Mouse (Mus musculus) CH12.LX (cell line): Measurements from ENCODE around the gene Kcnk15. TPM values are rescaled to one million over a fixed set of nuclear protein-coding genes. Genes with fewer than 3 reads are reported as not detected.

Experiments used
- DNase-seq: peaks from one replicate; pipeline ENCODE4 v3.0.0-alpha.2; 2013; ENCODE audit errors: extremely low read depth
- H3K27ac ChIP-seq: 2 replicates; pipeline ENCODE4 v1.5.1; 2012; ENCODE audit warnings: low read depth, mild to moderate bottlenecking, control low read depth, moderate library complexity; ENCODE audit not compliant: insufficient read depth
- H3K27me3 ChIP-seq: replicated peaks from 2 replicates; pipeline ENCODE3; 2012; ENCODE audit warnings: inconsistent platforms
- H3K36me3 ChIP-seq, 2 experiments: replicated peaks in 1 of 2; 2 replicates each; pipeline versions ENCODE3 to v1.6.1; 2012; ENCODE audit warnings: inconsistent platforms in 1 of 2, low read length in 1 of 2, mild to moderate bottlenecking in 1 of 2, mixed read lengths in 1 of 2, moderate library complexity in 1 of 2; ENCODE audit not compliant: control insufficient read depth in 1 of 2, insufficient read depth in 1 of 2
- H3K4me1 ChIP-seq, 2 experiments: 2 replicates each; pipeline ENCODE4 v1.6.1; 2012; ENCODE audit warnings: inconsistent platforms in 1 of 2, moderate library complexity in 1 of 2; ENCODE audit not compliant: insufficient read depth in 2 of 2, control insufficient read depth in 1 of 2
- H3K4me2 ChIP-seq: 2 replicates; pipeline ENCODE4 v1.6.1; 2012; ENCODE audit warnings: low read depth, mild to moderate bottlenecking, control low read depth; ENCODE audit not compliant: poor library complexity, insufficient read depth, severe bottlenecking
- H3K4me3 ChIP-seq, 3 experiments: fragments of 150-350 bp in 1 of 3; sonication (generic) in 1 of 3; replicated peaks in 1 of 3; 2 replicates each; pipeline versions ENCODE3 to v1.5.1; 2011 to 2012; ENCODE audit warnings: low read depth in 2 of 3, low read length in 2 of 3, mild to moderate bottlenecking in 2 of 3, moderate library complexity in 2 of 3, control low read depth in 1 of 3, improper control_type of control experiment in 1 of 3, inconsistent platforms in 1 of 3, mixed read lengths in 1 of 3; ENCODE audit not compliant: poor library complexity in 1 of 3
- H3K79me2 ChIP-seq: replicated peaks from 2 replicates; pipeline ENCODE4 v1.6.1; 2012; ENCODE audit warnings: mild to moderate bottlenecking, moderate library complexity; ENCODE audit not compliant: control insufficient read depth, poor library complexity, insufficient read depth, severe bottlenecking; ENCODE audit errors: extremely low read depth
- H3K9ac ChIP-seq: 2 replicates; pipeline ENCODE4 v1.6.1; 2012; ENCODE audit warnings: low read depth, mild to moderate bottlenecking, control low read depth, moderate library complexity; ENCODE audit not compliant: insufficient read depth
- H3K9me3 ChIP-seq: replicated peaks from 2 replicates; pipeline ENCODE3; 2012; ENCODE audit warnings: low read length, inconsistent platforms, mixed read lengths
- CHD1 ChIP-seq: IDR thresholded peaks from 2 replicates; pipeline ENCODE4 v1.6.1; 2012; ENCODE audit warnings: low read depth, low read length, improper control_type of control experiment, inconsistent platforms
- E2F4 ChIP-seq: IDR thresholded peaks from 2 replicates; pipeline ENCODE4 v1.6.1; 2011; ENCODE audit warnings: low read depth, low read length, improper control_type of control experiment; ENCODE audit not compliant: insufficient replicate concordance
- EP300 ChIP-seq: IDR thresholded peaks from 2 replicates; pipeline ENCODE4 v1.6.1; 2011; ENCODE audit warnings: low read length, improper control_type of control experiment
- HCFC1 ChIP-seq: IDR thresholded peaks from 2 replicates; pipeline ENCODE4 v1.6.1; 2012; ENCODE audit warnings: low read depth, mild to moderate bottlenecking, inconsistent platforms, low read length, improper control_type of control experiment
- MAX ChIP-seq: IDR thresholded peaks from 2 replicates; pipeline ENCODE4 v1.6.1; 2011; ENCODE audit warnings: low read length, improper control_type of control experiment
- MAZ ChIP-seq: IDR thresholded peaks from 2 replicates; pipeline ENCODE4 v1.6.1; 2012; ENCODE audit warnings: low read depth, mild to moderate bottlenecking, inconsistent platforms, low read length, improper control_type of control experiment, moderate library complexity
- MEF2A ChIP-seq: IDR thresholded peaks from 2 replicates; pipeline ENCODE4 v1.6.1; 2014; ENCODE audit warnings: low read depth, mild to moderate bottlenecking, inconsistent platforms, low read length, improper control_type of control experiment, borderline replicate concordance
- MXI1 ChIP-seq: IDR thresholded peaks from 2 replicates; pipeline ENCODE4 v1.6.1; 2011; ENCODE audit warnings: mild to moderate bottlenecking, low read depth, low read length, improper control_type of control experiment
- MYC ChIP-seq: IDR thresholded peaks from 2 replicates; pipeline ENCODE4 v1.6.1; 2011; ENCODE audit warnings: low read depth, mild to moderate bottlenecking, improper control_type of control experiment, low read length
- SIN3A ChIP-seq: IDR thresholded peaks from 2 replicates; pipeline ENCODE4 v1.6.1; 2012; ENCODE audit warnings: low read length, improper control_type of control experiment, inconsistent platforms
- SMC3 ChIP-seq: IDR thresholded peaks from 2 replicates; pipeline ENCODE4 v1.6.1; 2011; ENCODE audit warnings: low read depth, low read length, improper control_type of control experiment
- USF1 ChIP-seq: IDR thresholded peaks from 2 replicates; pipeline ENCODE4 v1.6.1; 2014; ENCODE audit warnings: low read depth, mild to moderate bottlenecking, inconsistent platforms, low read length, improper control_type of control experiment
- ZC3H11A ChIP-seq: IDR thresholded peaks from 2 replicates; pipeline ENCODE4 v1.6.1; 2012; ENCODE audit warnings: low read depth, mild to moderate bottlenecking, inconsistent platforms, low read length, improper control_type of control experiment
- ZKSCAN1 ChIP-seq: IDR thresholded peaks from 2 replicates; pipeline ENCODE4 v1.6.1; 2012; ENCODE audit warnings: low read depth, inconsistent platforms, low read length, improper control_type of control experiment, borderline replicate concordance
- dilution Hi-C: fragments of 300-500 bp; cut with MboI; formaldehyde crosslinking; loops from 2 replicates; pipeline ENCODE4 v1.14.3; 2020; ENCODE audit warnings: low sequenced_read_pairs; ENCODE audit not compliant: extremely low pct_unique_long_range_greater_than_20kb, extremely low pct_ligation_motif_present
- in situ Hi-C: fragments of 300-500 bp; cut with MboI; formaldehyde crosslinking; loops from 3 replicates; pipeline ENCODE4 v1.14.3; 2019; ENCODE audit warnings: low sequenced_read_pairs, low pct_ligation_motif_present, low pct_unique_long_range_greater_than_20kb, mixed read lengths
- polyA plus RNA-seq: library from polyadenylated mRNA; unstranded; fragments of >175 nt; gene quantifications from 2 replicates; pipeline ENCODE4 v1.2.1, GENCODE M21; 2012; ENCODE audit warnings: low read depth; ENCODE audit not compliant: insufficient read length
- total RNA-seq, 2 experiments: library from RNA; depleted of rRNA; stranded (reverse); fragments of 300-350 nt in 1 of 2; fragments of >200 nt in 1 of 2; gene quantifications; 2 replicates each; pipeline ENCODE4 v1.2.3; 2012 to 2014

Gene Kcnk15
- total and polyA plus RNA-seq, 3 experiments, result not detected

DNA sequence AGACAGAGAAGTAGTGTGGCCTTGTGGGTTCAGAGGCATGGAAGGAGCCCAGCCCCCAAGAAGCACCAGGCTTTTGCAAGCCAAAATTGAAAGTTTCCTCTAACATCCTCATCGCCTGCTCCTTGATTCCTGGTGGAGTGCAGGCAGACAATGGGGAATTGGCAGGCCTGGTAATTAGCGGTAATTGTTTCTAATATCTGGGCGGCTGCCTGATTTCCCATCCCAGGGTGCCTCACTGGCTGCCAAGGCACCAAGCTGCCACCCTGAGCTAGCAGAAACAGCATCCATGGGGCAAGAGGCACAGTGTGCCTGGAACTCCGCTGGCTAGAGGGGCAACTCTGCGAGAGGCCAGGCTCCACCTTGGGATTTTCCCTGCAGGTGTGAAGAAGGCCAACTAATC lies 16.3 kb downstream of the Kcnk15 start:
- no peak for DNase-seq
- Histone ChIP-seq H3K27ac (no peak overlapping the region), H3K79me2 (no peaks in the 10 kb centered on the region), H3K4me2 (no peak overlapping the region), H3K4me3 (no peak overlapping the region), H3K9me3 (no peaks in the 10 kb centered on the region), H3K9ac (no peak overlapping the region), H3K27me3 (peaks cover 92% of the 10 kb centered on the region), H3K4me1 (0 out of 4 replicates have a peak, but pooled peaks cover 0 to 2% of the 10 kb centered on the region in 2 experiments), H3K36me3 (no peaks in the 10 kb centered on the region)
- in situ Hi-C loops (loop anchor here (25.0 kb wide), 1 partner anchor 93 kb away; no protein-coding TSS in a partner anchor), dilution Hi-C loops (no loop called here)
- TF ChIP-seq SIN3A, result no peak

DNA sequence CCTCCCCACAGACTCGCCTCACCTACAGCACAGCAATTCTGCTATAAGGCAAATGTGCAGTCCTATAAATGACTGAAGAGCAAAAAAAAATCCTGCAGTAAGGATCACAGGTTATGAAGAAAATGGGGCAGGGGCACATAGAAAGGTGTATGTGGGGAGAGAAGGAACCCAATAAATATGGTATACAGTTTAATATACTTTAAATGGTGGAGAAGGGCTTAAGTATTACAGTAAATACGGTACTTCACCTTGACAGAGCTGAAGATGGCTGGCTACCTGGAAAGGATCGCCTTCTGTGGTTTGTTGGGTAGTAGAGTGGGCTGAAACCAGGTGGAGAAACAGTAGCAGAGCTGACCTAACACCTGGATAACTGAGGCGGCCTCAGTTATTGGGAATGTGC lies 17.8 kb downstream of the Kcnk15 start:
- dilution Hi-C loops, result no loop called here
- no peak overlapping the region for H3K27ac ChIP-seq
- in situ Hi-C loops, result loop anchor here (25.0 kb wide), 1 partner anchor 91 kb away; no protein-coding TSS in a partner anchor
- TF ChIP-seq MXI1, result peak; percentile 61; the same call in 1 of the 2 replicates
- TF ChIP-seq SMC3, result no peak
- no peak overlapping the region for H3K4me3 ChIP-seq
- H3K79me2 ChIP-seq, result no peaks in the 10 kb centered on the region
- no peak overlapping the region for H3K4me2 ChIP-seq
- H3K36me3 ChIP-seq, result no peaks in the 10 kb centered on the region
- H3K9me3 ChIP-seq, result no peaks in the 10 kb centered on the region
- H3K27me3 ChIP-seq, result peaks cover 92% of the 10 kb centered on the region
- no peak for DNase-seq
- no peak overlapping the region for H3K9ac ChIP-seq
- 0 out of 4 replicates have a peak, but pooled peaks cover 0 to 2% of the 10 kb centered on the region in 2 experiments for H3K4me1 ChIP-seq

DNA sequence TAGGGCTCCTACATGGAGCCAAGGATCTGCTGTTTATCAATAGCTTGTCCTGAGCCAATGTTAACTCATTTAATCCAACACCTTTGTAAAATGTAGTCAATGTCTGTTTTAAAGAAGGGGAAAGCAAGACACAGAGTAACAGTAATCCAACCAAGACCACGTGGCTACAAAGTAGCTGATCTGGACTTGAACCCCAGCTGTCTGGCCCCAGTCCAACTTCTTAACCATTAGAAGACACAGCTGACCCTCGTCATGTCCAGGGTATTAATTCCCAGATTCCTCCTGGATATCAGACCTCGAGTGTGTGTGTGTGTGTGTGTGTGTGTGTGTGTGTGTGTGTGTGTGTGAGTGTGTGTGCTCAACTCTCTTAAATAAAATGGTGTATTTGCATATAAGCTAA lies 18.5 kb downstream of the Kcnk15 start:
- dilution Hi-C loops, result no loop called here

More for the DNA sequence above, 18.5 kb downstream of the Kcnk15 start:
- in situ Hi-C loops, result loop anchor here (25.0 kb wide), 1 partner anchor 90 kb away; no protein-coding TSS in a partner anchor
- H3K27ac ChIP-seq, result no peak overlapping the region
- H3K9me3 ChIP-seq, result no peaks in the 10 kb centered on the region
- no peak for DNase-seq
- no peak overlapping the region for H3K9ac ChIP-seq
- 0 out of 4 replicates have a peak, but pooled peaks cover 0 to 2% of the 10 kb centered on the region in 2 experiments for H3K4me1 ChIP-seq
- no peaks in the 10 kb centered on the region for H3K36me3 ChIP-seq
- H3K4me2 ChIP-seq, result no peak overlapping the region
- TF ChIP-seq CHD1, result no peak
- no peak for TF ChIP-seq E2F4
- no peak for TF ChIP-seq HCFC1
- no peak for TF ChIP-seq MEF2A
- no peak for TF ChIP-seq EP300
- TF ChIP-seq ZC3H11A, result no peak
- TF ChIP-seq MAZ, result no peak
- TF ChIP-seq MXI1, result no peak
- no peak for TF ChIP-seq MAX
- TF ChIP-seq MYC, result no peak
- no peak for TF ChIP-seq ZKSCAN1
- TF ChIP-seq USF1, result no peak
- H3K4me3 ChIP-seq, result no peak overlapping the region
- H3K79me2 ChIP-seq, result no peaks in the 10 kb centered on the region
- peaks cover 92% of the 10 kb centered on the region for H3K27me3 ChIP-seq
